Mouse (Mus musculus) left cerebral cortex, adult 9 months (tissue): ENCODE measurements at regions not wholly inside any gene's neighbourhood (a gene's known extent, or its start where the extent isn't known, plus 50 kb on each side); places are given as distances from the start of the nearest gene placed in this dataset.

Experiments used
- DNase-seq, 2 experiments: peaks; one replicate each; pipeline ENCODE4 v3.0.0; 2022; ENCODE audit warnings: low spot score in 2 of 2

- no peak for DNase-seq
Measured at GRCm38 (mm10) chr15:40223272-40223671, 89.1 kb downstream of the 9330182O14Rik start.

- DNase-seq, result no peak
Measured at GRCm38 (mm10) chr15:40241764-40242163, 107.6 kb downstream of the 9330182O14Rik start.

- no peak for DNase-seq
Measured at GRCm38 (mm10) chr15:40248966-40249365, 114.8 kb downstream of the 9330182O14Rik start.

GRCm38 (mm10) chr15:40259433-40259832, 125.3 kb downstream of the 9330182O14Rik start:
- no peak for DNase-seq

GRCm38 (mm10) chr15:40279021-40279420, 144.9 kb downstream of the 9330182O14Rik start:
- DNase-seq, result no peak

GRCm38 (mm10) chr15:40280551-40280950, 146.4 kb downstream of the 9330182O14Rik start:
- DNase-seq, result peak in 1 of 2 experiments; percentile 3

GRCm38 (mm10) chr15:40281078-40281720, 147.0 kb downstream of the 9330182O14Rik start:
- no peak for DNase-seq

GRCm38 (mm10) chr15:40291602-40292001, 157.4 kb downstream of the 9330182O14Rik start:
- DNase-seq, result no peak

GRCm38 (mm10) chr15:40312226-40312625, 178.1 kb downstream of the 9330182O14Rik start:
- no peak for DNase-seq

GRCm38 (mm10) chr15:40339746-40340145, 205.6 kb downstream of the 9330182O14Rik start:
- DNase-seq, result peak in 1 of 2 experiments; percentile 15

- DNase-seq, result no peak
Measured at GRCm38 (mm10) chr15:40340269-40340668, 206.1 kb downstream of the 9330182O14Rik start.

GRCm38 (mm10) chr15:40351473-40351872, 217.3 kb downstream of the 9330182O14Rik start:
- DNase-seq, result no peak

- DNase-seq, result no peak
Measured at GRCm38 (mm10) chr15:40354802-40355487, 220.8 kb downstream of the 9330182O14Rik start.

GRCm38 (mm10) chr15:40356096-40356495, 221.9 kb downstream of the 9330182O14Rik start:
- no peak for DNase-seq

GRCm38 (mm10) chr15:40358341-40358740, 224.2 kb downstream of the 9330182O14Rik start:
- DNase-seq, result no peak

- DNase-seq, result no peak
Measured at GRCm38 (mm10) chr15:40361849-40362533, 227.8 kb downstream of the 9330182O14Rik start.

GRCm38 (mm10) chr15:40364221-40364621, 230.1 kb downstream of the 9330182O14Rik start:
- DNase-seq, result no peak

GRCm38 (mm10) chr15:40365613-40366012, 231.4 kb downstream of the 9330182O14Rik start:
- no peak for DNase-seq

GRCm38 (mm10) chr15:40367026-40367425, 232.9 kb downstream of the 9330182O14Rik start:
- DNase-seq, result peak in 1 of 2 experiments; percentile 8

- no peak for DNase-seq
Measured at GRCm38 (mm10) chr15:40368746-40369145, 234.6 kb downstream of the 9330182O14Rik start.

- DNase-seq, result no peak
Measured at GRCm38 (mm10) chr15:40371486-40371885, 237.3 kb downstream of the 9330182O14Rik start.

- no peak for DNase-seq
Measured at GRCm38 (mm10) chr15:40386526-40386925, 252.4 kb downstream of the 9330182O14Rik start.

- no peak for DNase-seq
Measured at GRCm38 (mm10) chr15:40387746-40388145, 253.6 kb downstream of the 9330182O14Rik start.
